Comparison of ENCODE assay signal across 31 mouse cellular contexts in the genomic region with DNA sequence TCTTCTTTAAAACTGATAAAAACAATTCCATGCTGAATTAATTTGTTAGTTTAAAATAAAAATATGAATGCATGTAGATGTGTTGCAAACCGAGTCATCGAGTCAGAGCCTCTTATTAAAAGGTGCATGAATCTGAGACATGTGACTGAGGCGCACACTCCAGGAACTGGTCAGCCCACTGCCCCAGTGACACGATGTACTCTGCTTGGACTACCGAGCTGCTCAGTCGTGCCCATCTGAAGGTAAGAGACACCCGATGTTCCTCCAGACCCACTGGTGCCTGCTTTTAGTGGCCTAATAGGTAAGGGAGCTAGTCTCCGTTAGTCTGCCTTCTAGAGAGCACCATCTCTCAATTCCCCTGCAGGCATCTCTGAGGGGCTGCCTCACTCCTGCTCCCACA.
"Had no signal": no experiment of that assay in that cellular context is flagged by ENCODE, and none has a peak within 500 bp of the region (broad histone marks: within the 10 kb centered on the region; RNA-seq: fewer than 3 reads in every experiment).

No protein-coding gene starts in this region.

- H3K36me3 ChIP-seq: limb, embryonic 10.5 days; limb, embryonic 12.5 days; limb, embryonic 13.5 days; limb, embryonic 15.5 days; liver, embryonic 12.5 days; liver, embryonic 13.5 days; liver, embryonic 15.5 days; lung, embryonic 15.5 days; midbrain, embryonic 12.5 days; midbrain, embryonic 13.5 days; midbrain, embryonic 15.5 days; neural tube, embryonic 12.5 days had no signal

- DNase-seq: left cerebral cortex, postnatal 4 days; liver; liver, embryonic 13.5 days; liver, postnatal 0 days; lung, adult 18-20 months; lung, adult 2 months; lung, embryonic 14.5 days; lung, postnatal 10 days; lung, postnatal 14 days; lung, postnatal 36 days; lung, postnatal 4 days; midbrain, embryonic 14.5 days had no signal

- H3K4me2 ChIP-seq: limb, embryonic 12.5 days; limb, embryonic 13.5 days; limb, embryonic 15.5 days; liver, embryonic 11.5 days; liver, embryonic 12.5 days; liver, embryonic 13.5 days; liver, embryonic 15.5 days; lung, embryonic 14.5 days; lung, embryonic 15.5 days; midbrain, embryonic 12.5 days; midbrain, embryonic 13.5 days; midbrain, embryonic 15.5 days; neural tube, embryonic 12.5 days had no signal

- H3K9me3 ChIP-seq: limb, embryonic 10.5 days; limb, embryonic 12.5 days; limb, embryonic 13.5 days; limb, embryonic 15.5 days; liver, embryonic 12.5 days; liver, embryonic 13.5 days; liver, embryonic 15.5 days; lung, embryonic 15.5 days; megakaryocyte, embryonic 14.5 days; midbrain, embryonic 12.5 days; midbrain, embryonic 13.5 days; midbrain, embryonic 15.5 days; neural tube, embryonic 12.5 days had no signal

- H3K4me3 ChIP-seq: left cerebral cortex, adult 2 months; limb, embryonic 10.5 days; limb, embryonic 12.5 days; limb, embryonic 13.5 days; limb, embryonic 15.5 days; liver, embryonic 12.5 days; liver, embryonic 13.5 days; liver, embryonic 15.5 days; lung, embryonic 15.5 days; megakaryocyte, embryonic 14.5 days; midbrain, embryonic 12.5 days; midbrain, embryonic 13.5 days; midbrain, embryonic 15.5 days; myocyte; neural tube, embryonic 12.5 days had no signal

- H3K27ac ChIP-seq: left cerebral cortex, adult 2 months; limb, embryonic 10.5 days; limb, embryonic 12.5 days; limb, embryonic 13.5 days; limb, embryonic 15.5 days; liver, embryonic 12.5 days; liver, embryonic 13.5 days; liver, embryonic 14.5 days; liver, embryonic 15.5 days; lung, embryonic 15.5 days; macrophage; midbrain, embryonic 12.5 days; midbrain, embryonic 13.5 days; midbrain, embryonic 15.5 days; neural tube, embryonic 12.5 days had no signal

- H3K27me3 ChIP-seq: limb, embryonic 12.5 days; limb, embryonic 13.5 days; limb, embryonic 15.5 days; liver, embryonic 12.5 days; liver, embryonic 13.5 days; liver, embryonic 15.5 days; lung, embryonic 15.5 days; megakaryocyte, embryonic 14.5 days; midbrain, embryonic 12.5 days; midbrain, embryonic 13.5 days; midbrain, embryonic 15.5 days; neural tube, embryonic 12.5 days had no signal

- H3K9ac ChIP-seq: limb, embryonic 12.5 days; limb, embryonic 13.5 days; limb, embryonic 15.5 days; liver, embryonic 12.5 days; liver, embryonic 13.5 days; liver, embryonic 14.5 days; liver, embryonic 15.5 days; liver, postnatal 0 days; lung, embryonic 14.5 days; lung, embryonic 15.5 days; midbrain, embryonic 12.5 days; midbrain, embryonic 13.5 days; midbrain, embryonic 15.5 days; neural tube, embryonic 12.5 days had no signal

- ATAC-seq: liver, embryonic 12.5 days; liver, postnatal 0 days; lung, postnatal 0 days; midbrain, embryonic 13.5 days; midbrain, embryonic 15.5 days; midbrain, embryonic 16.5 days had no signal
